Mouse (Mus musculus) heart, postnatal 14 days (tissue): ENCODE results near the gene Nrxn1. TPM values are rescaled to one million over a fixed set of nuclear protein-coding genes. Genes with fewer than 3 reads are reported as not detected.

Source experiments
- DNase-seq, 2 experiments: peaks; one replicate each; pipeline ENCODE4 v3.0.0; 2021 to 2022
- intact Hi-C: fragments of 180-260 bp; cut with DNase I; formaldehyde crosslinking; loops from one replicate; pipeline ENCODE4 v1.15.1; 2025
- total RNA-seq, 2 experiments: library from RNA; stranded (reverse); gene quantifications; 2 replicates each; pipeline ENCODE4 v1.2.3; 2021

Nrxn1 gene
- total RNA-seq, 2 experiments from 2014 or later: 1.3 to 1.7 TPM

GRCm38 (mm10) chr17:90994247-90994646 is 98.6 kb downstream of the Nrxn1 start:
- DNase-seq: no peak
- intact Hi-C loops: no loop called here

- DNase-seq: no peak
- intact Hi-C loops: no loop called here
Observed at GRCm38 (mm10) chr17:90990747-90991146, 102.1 kb downstream of the Nrxn1 start.

- peak; percentile 2 to 8 for DNase-seq
- intact Hi-C loops: no loop called here
Observed at GRCm38 (mm10) chr17:90962904-90963531, 129.9 kb downstream of the Nrxn1 start.

GRCm38 (mm10) chr17:90955221-90955620 is 137.7 kb downstream of the Nrxn1 start:
- DNase-seq: no peak
- intact Hi-C loops: no loop called here

- DNase-seq: no peak
- intact Hi-C loops: no loop called here
Observed at GRCm38 (mm10) chr17:90934929-90935328, 157.9 kb downstream of the Nrxn1 start.

- no peak for DNase-seq
- intact Hi-C loops: no loop called here
Observed at GRCm38 (mm10) chr17:90913320-90913719, 179.6 kb downstream of the Nrxn1 start.

- no peak for DNase-seq
- intact Hi-C loops: no loop called here
Observed at GRCm38 (mm10) chr17:90912746-90913145, 180.1 kb downstream of the Nrxn1 start.

GRCm38 (mm10) chr17:90912341-90912740 is 180.5 kb downstream of the Nrxn1 start:
- intact Hi-C loops: no loop called here
- no peak for DNase-seq

- no peak for DNase-seq
- intact Hi-C loops: no loop called here
Observed at GRCm38 (mm10) chr17:90906118-90907093, 186.5 kb downstream of the Nrxn1 start.

GRCm38 (mm10) chr17:90905143-90905542 is 187.7 kb downstream of the Nrxn1 start:
- intact Hi-C loops: no loop called here
- DNase-seq: no peak

- intact Hi-C loops: no loop called here
- peak; percentile 8 to 14 for DNase-seq
Observed at GRCm38 (mm10) chr17:90892327-90893259, 200.3 kb downstream of the Nrxn1 start.

- intact Hi-C loops: no loop called here
- DNase-seq: no peak
Observed at GRCm38 (mm10) chr17:90891711-90892110, 201.2 kb downstream of the Nrxn1 start.

- intact Hi-C loops: no loop called here
- no peak for DNase-seq
Observed at GRCm38 (mm10) chr17:90857225-90857624, 235.6 kb downstream of the Nrxn1 start.

GRCm38 (mm10) chr17:90843876-90844275 is 249.0 kb downstream of the Nrxn1 start:
- intact Hi-C loops: no loop called here
- DNase-seq: no peak

- DNase-seq: no peak
- intact Hi-C loops: no loop called here
Observed at GRCm38 (mm10) chr17:90843072-90843611, 249.7 kb downstream of the Nrxn1 start.

GRCm38 (mm10) chr17:90837022-90837414 is 255.9 kb downstream of the Nrxn1 start:
- intact Hi-C loops: no loop called here
- no peak for DNase-seq

- intact Hi-C loops: no loop called here
- DNase-seq: no peak
Observed at GRCm38 (mm10) chr17:90836154-90837021, 256.5 kb downstream of the Nrxn1 start.

- intact Hi-C loops: no loop called here
- DNase-seq: no peak
Observed at GRCm38 (mm10) chr17:90818340-90818739, 274.5 kb downstream of the Nrxn1 start.

GRCm38 (mm10) chr17:90817898-90818297 is 275.0 kb downstream of the Nrxn1 start:
- intact Hi-C loops: no loop called here
- no peak for DNase-seq
